Mouse (Mus musculus): Measurements from ENCODE around the gene Hoxd9. TPM values are rescaled to one million over a fixed set of nuclear protein-coding genes. Genes with fewer than 3 reads are reported as not detected.

Hoxd9 gene
- polyA plus RNA-seq, 1 experiment from 2014 or later = not detected

DNA sequence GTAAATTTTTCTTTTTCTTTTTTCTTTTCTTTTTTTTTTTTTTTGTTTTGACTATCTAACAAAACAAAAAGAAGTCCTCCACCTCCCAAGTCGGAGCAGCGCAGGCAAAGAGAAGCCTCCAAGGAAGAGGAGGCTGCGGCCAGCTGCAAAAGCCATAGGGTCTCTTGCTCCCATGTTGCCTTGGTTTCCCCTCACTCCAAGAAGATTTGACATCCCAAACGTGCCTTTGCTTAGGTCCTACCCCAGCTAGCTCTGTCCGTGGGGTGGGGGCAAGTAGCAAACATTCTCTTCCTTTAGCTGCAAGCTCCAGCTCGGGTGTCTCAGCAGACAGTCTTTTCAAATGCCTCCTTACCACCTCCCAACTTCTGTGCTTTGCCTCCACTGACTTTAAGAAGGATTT, 36.2 kb downstream of the Hoxd9 start:
- Histone ChIP-seq H3K4me3 (ENCODE audit: low read depth, low read length) (no peak overlapping the region), H3K27ac (ENCODE audit: low read depth) (no peak overlapping the region), H3K9me3 (ENCODE audit: low read length) (no peaks in the 10 kb centered on the region), H3K4me2 (ENCODE audit: low read depth, low read length) (no peak overlapping the region), H3K4me1 (ENCODE audit: insufficient read depth) (no peaks in the 10 kb centered on the region; the same call in 1 of the 2 replicates), H3K27me3 (ENCODE audit: insufficient read depth, low read length) (peaks cover 96% of the 10 kb centered on the region), H3K36me3 (replicated peaks; ENCODE audit: insufficient read depth, low read length) (no peaks in the 10 kb centered on the region), H3K9ac (replicated peaks) (no peak overlapping the region)
- no peak for DNase-seq
- ATAC-seq = no peak
- no peak for TF ChIP-seq CTCF (IDR thresholded peaks at IDR 0.05; ENCODE audit: low read depth)
- no peak for TF ChIP-seq EP300 (IDR thresholded peaks at IDR 0.05; ENCODE audit: low read depth)
- 5% methylated on average over 6 of the region's 6 CpGs for WGBS (ENCODE audit: insufficient replicate concordance)

GRCm38 (mm10) chr2:74734451-74734850, 36.9 kb downstream of the Hoxd9 start:
- Histone ChIP-seq H3K27me3 (ENCODE audit: insufficient read depth, low read length) (peaks cover 96% of the 10 kb centered on the region), H3K4me1 (ENCODE audit: insufficient read depth) (no peaks in the 10 kb centered on the region; the same call in 1 of the 2 replicates), H3K36me3 (replicated peaks; ENCODE audit: insufficient read depth, low read length) (no peaks in the 10 kb centered on the region), H3K9ac (replicated peaks) (no peak overlapping the region), H3K9me3 (ENCODE audit: low read length) (no peaks in the 10 kb centered on the region), H3K27ac (ENCODE audit: low read depth) (no peak overlapping the region), H3K4me2 (ENCODE audit: low read depth, low read length) (no peak overlapping the region), H3K4me3 (ENCODE audit: low read depth, low read length) (no peak overlapping the region)
- no peak for TF ChIP-seq EP300 (IDR thresholded peaks at IDR 0.05; ENCODE audit: low read depth)
- no peak for TF ChIP-seq CTCF (IDR thresholded peaks at IDR 0.05; ENCODE audit: low read depth)
- DNase-seq (no peak), ATAC-seq (no peak)
- 4% methylated on average over 13 of the region's 13 CpGs for WGBS (ENCODE audit: insufficient replicate concordance)

DNA sequence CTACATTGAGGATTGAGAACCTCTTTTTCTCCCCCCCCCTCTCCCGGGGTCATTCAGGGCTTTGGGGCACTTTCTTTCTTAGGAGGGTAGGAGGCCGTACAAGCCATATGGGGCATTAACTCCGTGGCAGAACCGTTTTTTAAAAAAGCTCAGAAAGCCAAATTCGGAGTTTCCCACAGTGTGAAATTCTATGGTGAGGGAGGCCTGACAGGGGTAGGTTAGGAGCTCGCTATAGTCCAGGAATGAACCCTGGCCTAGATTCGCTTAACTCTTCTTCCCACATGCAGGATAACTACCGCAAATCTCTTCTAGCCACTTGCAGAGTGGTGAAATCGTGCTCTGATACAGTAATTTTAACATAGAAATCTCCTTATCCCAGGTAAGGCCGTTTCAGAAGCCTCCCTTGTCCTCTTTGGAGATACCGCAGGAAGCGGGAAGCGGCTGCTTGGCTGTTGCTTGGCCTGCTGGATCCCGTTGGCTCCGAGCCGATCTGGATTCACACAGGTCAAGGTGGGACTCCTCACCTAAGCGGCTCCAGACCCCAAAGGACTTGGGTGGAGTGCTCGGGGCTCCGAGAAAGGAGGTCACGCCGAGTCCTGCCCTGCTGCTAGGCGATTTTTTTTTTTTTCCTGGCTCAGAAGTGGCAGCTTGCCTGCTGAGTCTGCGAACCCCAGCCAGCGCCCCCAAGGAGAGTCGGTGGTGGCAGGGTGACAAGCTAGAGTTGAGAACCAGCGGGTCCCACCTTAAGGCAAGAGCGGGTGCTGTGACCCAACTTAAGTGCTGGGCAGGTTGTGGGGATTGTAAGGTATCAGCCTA, 37.7 kb downstream of the Hoxd9 start:
- no peak for TF ChIP-seq EP300 (IDR thresholded peaks at IDR 0.05; ENCODE audit: low read depth)
- no peak for TF ChIP-seq CTCF (IDR thresholded peaks at IDR 0.05; ENCODE audit: low read depth)
- Histone ChIP-seq H3K9ac (replicated peaks) (no peak overlapping the region), H3K27ac (ENCODE audit: low read depth) (no peak overlapping the region), H3K4me1 (ENCODE audit: insufficient read depth) (no peaks in the 10 kb centered on the region; the same call in 1 of the 2 replicates), H3K36me3 (replicated peaks; ENCODE audit: insufficient read depth, low read length) (no peaks in the 10 kb centered on the region), H3K9me3 (ENCODE audit: low read length) (no peaks in the 10 kb centered on the region), H3K27me3 (ENCODE audit: insufficient read depth, low read length) (peaks cover 99% of the 10 kb centered on the region), H3K4me2 (ENCODE audit: low read depth, low read length) (no peak overlapping the region), H3K4me3 (ENCODE audit: low read depth, low read length) (no peak overlapping the region)
- DNase-seq = no peak
- 7% methylated on average over 27 of the region's 27 CpGs for WGBS (ENCODE audit: insufficient replicate concordance)
- ATAC-seq = no peak

DNA sequence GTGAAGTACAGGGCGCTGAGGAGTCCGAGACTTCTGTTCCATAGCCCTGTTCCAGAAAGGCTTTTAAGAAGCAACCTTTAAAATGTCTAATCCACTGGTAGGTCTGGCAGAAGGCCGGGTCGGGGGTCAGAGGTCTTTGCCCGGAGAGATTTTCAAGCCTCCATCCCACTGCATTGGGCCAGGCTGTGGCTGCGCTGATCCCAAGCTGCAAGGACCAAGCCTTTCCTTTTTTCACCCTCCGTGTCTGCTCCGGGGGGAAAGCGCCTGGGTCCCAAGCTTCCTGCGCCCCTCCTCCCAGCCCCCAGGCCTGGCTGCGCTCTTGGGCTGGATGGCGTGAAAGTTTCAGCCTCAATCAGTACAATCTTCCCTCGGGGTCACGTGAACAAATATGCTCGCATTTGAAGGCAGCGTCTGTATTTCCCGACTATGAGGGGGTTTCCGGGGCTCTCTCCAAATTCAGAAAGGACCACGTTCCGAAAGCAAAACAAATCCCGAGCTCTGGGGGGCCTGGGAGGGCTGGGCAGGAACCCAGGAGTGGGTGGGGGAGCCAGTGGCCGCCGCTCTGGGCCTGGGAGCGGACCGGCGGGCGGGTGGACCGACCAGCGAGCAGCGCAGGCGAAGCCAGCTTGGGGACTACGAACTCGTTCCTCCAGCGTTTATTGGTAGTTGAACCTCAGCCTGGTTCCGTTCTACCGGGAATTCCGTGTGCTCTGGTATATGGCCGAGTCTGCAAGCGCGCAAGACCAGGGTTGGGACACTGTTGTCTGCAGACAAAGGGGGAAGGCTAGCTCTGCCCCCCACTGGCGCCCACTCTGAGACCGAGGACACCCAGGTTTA, 38.5 kb downstream of the Hoxd9 start:
- TF ChIP-seq CTCF (IDR thresholded peaks at IDR 0.05; ENCODE audit: low read depth) = no peak
- no peak for TF ChIP-seq EP300 (IDR thresholded peaks at IDR 0.05; ENCODE audit: low read depth)
- no peaks in the 10 kb centered on the region; the same call in 1 of the 2 replicates for H3K4me1 ChIP-seq (ENCODE audit: insufficient read depth)
- H3K4me3 ChIP-seq (ENCODE audit: low read depth, low read length) = no peak overlapping the region
- no peak overlapping the region for H3K9ac ChIP-seq (replicated peaks)
- WGBS (ENCODE audit: insufficient replicate concordance) = 2% methylated on average over 42 of the region's 42 CpGs
- ATAC-seq = no peak
- H3K27ac ChIP-seq (ENCODE audit: low read depth) = no peak overlapping the region
- no peaks in the 10 kb centered on the region for H3K36me3 ChIP-seq (replicated peaks; ENCODE audit: insufficient read depth, low read length)
- no peaks in the 10 kb centered on the region for H3K9me3 ChIP-seq (ENCODE audit: low read length)
- peaks cover 99% of the 10 kb centered on the region for H3K27me3 ChIP-seq (ENCODE audit: insufficient read depth, low read length)
- DNase-seq = no peak
- peak overlapping the region; percentile 22; the same call in 1 of the 2 replicates for H3K4me2 ChIP-seq (ENCODE audit: low read depth, low read length)

- peaks cover 99% of the 10 kb centered on the region for H3K27me3 ChIP-seq (ENCODE audit: insufficient read depth, low read length)
- H3K4me3 ChIP-seq (ENCODE audit: low read depth, low read length) = no peak overlapping the region
- TF ChIP-seq CTCF (IDR thresholded peaks at IDR 0.05; ENCODE audit: low read depth) = no peak
- TF ChIP-seq EP300 (IDR thresholded peaks at IDR 0.05; ENCODE audit: low read depth) = no peak
- H3K27ac ChIP-seq (ENCODE audit: low read depth) = no peak overlapping the region
- DNase-seq (no peak), ATAC-seq (no peak)
- 11% methylated on average over 15 of the region's 15 CpGs for WGBS (ENCODE audit: insufficient replicate concordance)
- H3K9me3 ChIP-seq (ENCODE audit: low read length) = no peaks in the 10 kb centered on the region
- H3K36me3 ChIP-seq (replicated peaks; ENCODE audit: insufficient read depth, low read length) = no peaks in the 10 kb centered on the region
- H3K4me1 ChIP-seq (ENCODE audit: insufficient read depth) = no peaks in the 10 kb centered on the region; the same call in 1 of the 2 replicates
- H3K4me2 ChIP-seq (ENCODE audit: low read depth, low read length) = no peak overlapping the region
- no peak overlapping the region for H3K9ac ChIP-seq (replicated peaks)
These were observed 39.4 kb downstream of the Hoxd9 start for GRCm38 (mm10) chr2:74736688-74737577.
